Mouse (Mus musculus) liver, postnatal 0 days (tissue): ENCODE data around the gene Nat8f5.

ENCODE experiments used
- CTCF ChIP-seq: sonication (generic); IDR thresholded peaks from 2 replicates; pipeline ENCODE4 v1.5.1; 2016; ENCODE audit warnings: antibody characterized with exemption, low read depth
- EP300 ChIP-seq: IDR thresholded peaks from 2 replicates; pipeline ENCODE4 v1.6.1; 2016; ENCODE audit warnings: antibody characterized with exemption, low read depth, mild to moderate bottlenecking

- TF ChIP-seq CTCF: no peak
- TF ChIP-seq EP300: no peak
Observed at GRCm38 (mm10) chr6:85861247-85861646, 40.5 kb upstream of the Nat8f5 start.
